Mouse (Mus musculus) cerebellum, adult 9-10 months (tissue): ENCODE measurements around the gene 4933406M09Rik.

ENCODE experiments used
- DNase-seq: peaks from one replicate; pipeline ENCODE4 v3.0.0; 2022

4933406M09Rik gene

GRCm38 (mm10) chr1:134440437-134440836 is 54.7 kb downstream of the 4933406M09Rik start:
- DNase-seq = no peak
